Mouse (Mus musculus) kidney, adult 10 weeks (tissue): ENCODE measurements around the gene Nr2c2ap. TPM values are rescaled to one million over a fixed set of nuclear protein-coding genes. Genes with fewer than 3 reads are reported as not detected.

Experiments
- polyA plus RNA-seq: library from polyadenylated mRNA; stranded (reverse); fragments of 350-450 nt; fragmentation: Illumina TruSeq; extraction: RNeasy Lipid Tissue Mini Kit (QIAGEN cat#74804); gene quantifications from one replicate; pipeline ENCODE4 v1.2.3, GENCODE M21; 2014; ENCODE audit warnings: low read depth, low replicate concordance

The Nr2c2ap gene
- 1.2 TPM for polyA plus RNA-seq

DNA sequence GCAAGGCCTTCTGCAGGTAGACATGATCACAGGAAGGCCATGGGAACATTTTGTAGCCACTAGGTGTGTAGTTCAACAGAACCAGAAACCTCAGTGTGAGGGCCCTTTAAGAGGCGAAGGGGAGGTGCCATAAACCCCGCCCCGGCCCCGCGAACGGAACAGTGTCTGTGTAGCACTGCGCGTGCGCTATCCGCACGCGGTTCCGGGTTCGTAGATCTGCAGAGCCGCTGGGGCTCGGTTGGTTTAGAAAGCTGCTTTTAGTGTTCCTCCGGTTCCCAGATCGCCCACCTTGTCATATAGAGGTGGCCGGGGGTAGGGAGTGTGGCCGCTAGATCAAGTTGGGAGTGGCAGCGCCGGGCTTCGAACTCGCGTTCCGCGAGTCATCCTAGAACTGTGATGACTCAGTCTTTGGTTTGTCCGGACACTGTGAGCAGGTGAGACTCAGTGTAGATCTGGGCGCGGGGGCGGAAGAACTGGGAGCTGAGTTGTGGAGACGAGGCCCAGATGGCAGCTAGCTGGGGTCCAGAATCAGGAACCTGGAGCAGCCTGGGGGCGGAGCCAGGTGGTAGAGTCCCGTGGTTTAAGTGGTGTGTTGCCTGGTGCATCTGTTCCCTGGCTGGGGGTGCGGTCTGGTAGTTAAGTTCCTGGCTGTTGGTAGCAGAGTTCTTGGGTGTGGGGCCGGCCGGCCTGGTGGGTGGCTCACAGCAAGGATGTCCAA is at the start of gene Nr2c2ap:
Nr2c2ap (plus strand) TSS at position 168 of the 718 bp plus-strand sequence.

DNA sequence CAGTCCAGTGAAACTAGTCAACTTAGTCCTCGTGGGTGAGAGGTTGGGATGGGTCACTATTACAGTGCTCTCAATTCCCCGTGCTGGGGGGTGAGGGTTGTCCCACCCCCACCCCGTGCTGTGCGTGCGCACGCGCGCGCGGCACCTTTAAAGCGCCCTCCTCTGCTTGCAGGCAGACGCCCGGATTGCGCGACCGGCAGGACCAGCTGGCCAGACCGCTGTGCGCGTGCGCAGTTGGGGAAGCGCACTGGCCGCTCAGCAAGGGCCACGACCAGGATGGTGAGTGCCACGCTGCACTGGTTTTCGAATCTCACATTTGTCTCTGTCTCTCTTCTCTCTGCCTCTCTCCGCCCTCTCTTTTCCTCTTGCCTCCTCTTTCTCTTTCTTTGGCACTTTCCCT is 47.8 kb upstream of the Nr2c2ap start, which contains the start of gene Hapln4:
Hapln4 (plus strand) TSS at position 173 of the 400 bp plus-strand sequence.

DNA sequence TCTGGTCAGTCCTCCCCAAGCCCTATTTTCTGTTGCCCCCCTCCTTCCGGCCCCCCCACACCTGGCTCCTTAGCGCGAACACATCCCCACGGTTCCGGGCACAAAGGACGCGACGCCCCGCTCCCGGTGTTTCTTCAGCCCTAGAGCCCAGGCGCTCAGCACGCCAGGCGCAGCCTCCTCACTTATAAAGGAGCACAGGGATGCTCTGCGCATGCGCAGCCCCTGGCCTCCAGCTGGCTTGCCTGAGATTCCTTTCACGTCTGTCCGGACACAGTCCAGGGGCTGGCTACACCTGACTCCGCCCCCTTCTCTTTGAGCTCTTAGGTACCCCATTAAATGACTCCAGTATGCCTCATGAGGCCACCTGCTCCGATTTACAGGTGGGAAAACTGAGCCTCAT is 10.5 kb upstream of the Nr2c2ap start, which contains the start of gene Ncan:
Ncan (minus strand) TSS at position 207 of the 400 bp plus-strand sequence.

DNA sequence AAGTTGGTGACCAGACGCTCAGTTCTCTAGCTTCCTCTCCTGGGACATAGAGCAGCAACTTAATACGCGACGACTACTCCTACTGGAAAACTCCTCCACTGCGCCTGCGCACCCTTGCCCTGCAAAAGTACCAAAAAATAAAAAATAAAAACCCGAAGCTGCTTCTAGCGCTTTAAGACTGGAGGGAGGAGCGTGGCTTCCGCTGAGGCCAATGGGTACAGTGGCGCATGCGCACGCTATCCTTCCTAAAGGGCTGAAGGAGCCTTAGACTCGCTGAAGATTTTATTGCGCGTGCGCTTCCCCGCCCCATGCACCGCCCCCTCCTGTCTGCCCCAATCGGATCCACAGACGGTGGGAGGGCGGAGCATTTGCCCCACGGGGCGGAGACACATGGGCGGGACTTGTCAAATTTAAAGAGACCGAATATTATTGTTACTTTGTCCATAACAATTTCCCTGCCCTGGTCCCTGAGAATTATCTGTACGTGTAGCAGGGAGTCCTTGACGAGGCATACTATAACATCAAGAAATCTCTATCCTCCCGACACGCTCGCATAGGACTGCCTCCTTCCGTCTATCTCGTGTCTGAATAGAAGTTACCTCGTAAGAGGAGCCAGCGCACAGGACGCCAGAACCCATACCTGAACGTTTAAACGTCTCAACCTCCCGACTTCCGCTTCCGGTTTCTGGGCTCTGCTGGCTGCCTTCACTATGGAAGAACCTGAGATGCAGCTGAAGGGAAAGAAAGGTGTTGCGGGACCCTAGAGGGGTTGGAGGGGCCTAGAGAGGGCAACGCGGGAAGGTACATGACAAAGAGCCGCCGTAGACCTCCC is 8.1 kb downstream of the Nr2c2ap start, which contains the start of the genes Rfxank, Borcs8 and Mef2b:
Rfxank (minus strand) TSS at position 129 of the 832 bp plus-strand sequence.
Borcs8 (plus strand) TSS at position 474 of the 832 bp plus-strand sequence.
Mef2b (plus strand) TSS at position 686 of the 832 bp plus-strand sequence.

DNA sequence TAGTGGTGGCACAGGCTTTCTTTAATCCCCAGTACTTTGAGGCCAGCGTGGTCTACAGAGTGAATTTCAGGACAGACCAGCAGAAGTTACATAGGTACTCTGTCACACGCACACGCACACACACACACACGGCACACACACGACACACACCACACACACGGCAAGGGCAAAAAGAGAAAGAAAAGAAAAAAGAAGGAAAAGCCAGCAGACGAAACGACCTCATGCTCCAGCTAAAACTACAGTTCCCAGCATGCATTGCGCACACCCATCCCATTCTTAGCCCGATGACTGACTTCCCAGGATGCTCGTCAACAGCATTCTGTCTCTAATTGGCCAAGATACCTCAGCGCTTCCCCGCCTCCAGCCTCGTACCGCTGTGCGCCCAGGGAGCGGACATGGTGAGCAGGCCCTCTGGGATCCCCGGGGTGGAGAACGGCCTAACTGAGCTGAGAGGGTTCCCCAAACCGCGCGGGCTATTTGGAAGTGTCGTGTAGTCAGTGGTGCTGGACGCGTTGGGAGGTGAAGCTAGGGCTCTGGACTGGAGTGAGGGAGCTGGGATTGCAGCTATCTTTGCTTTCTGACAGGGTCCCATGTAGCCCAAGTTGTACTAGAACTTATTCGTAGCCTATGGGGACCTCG is 41.0 kb downstream of the Nr2c2ap start, which contains the start of gene Tmem161a:
Tmem161a (plus strand) TSS at position 314 of the 639 bp plus-strand sequence.

Other genes starting within 250 kb of the Nr2c2ap start
- not detected for gene Cilp2, start 243.6 kb upstream of the Nr2c2ap start, polyA plus RNA-seq
- not detected for gene Tssk6, start 229.1 kb upstream of the Nr2c2ap start, polyA plus RNA-seq
- gene Ndufa13, start 228.8 kb upstream of the Nr2c2ap start, polyA plus RNA-seq, result 1.2 TPM
- not detected for gene Yjefn3, start 228.6 kb upstream of the Nr2c2ap start, polyA plus RNA-seq
- 5.7 TPM for gene Gatad2a, start 134.9 kb upstream of the Nr2c2ap start, polyA plus RNA-seq
- gene Mau2, start 88.6 kb upstream of the Nr2c2ap start, polyA plus RNA-seq, result 7.8 TPM
- gene Sugp1, start 88.5 kb upstream of the Nr2c2ap start, polyA plus RNA-seq, result 4.8 TPM
- 2.3 TPM for gene Tm6sf2, start 58.4 kb upstream of the Nr2c2ap start, polyA plus RNA-seq
- not detected for gene Hapln4, start 47.9 kb upstream of the Nr2c2ap start, polyA plus RNA-seq
- not detected for gene Ncan, start 10.5 kb upstream of the Nr2c2ap start, polyA plus RNA-seq
- 0.81 TPM for gene Rfxank, start 7.8 kb downstream of the Nr2c2ap start, polyA plus RNA-seq
- gene Borcs8, start 8.2 kb downstream of the Nr2c2ap start, polyA plus RNA-seq, result 9.1 TPM
- gene Mef2b, start 8.4 kb downstream of the Nr2c2ap start, polyA plus RNA-seq, result not detected
- gene Tmem161a, start 41.0 kb downstream of the Nr2c2ap start, polyA plus RNA-seq, result 4.8 TPM
- gene Slc25a42, start 81.0 kb downstream of the Nr2c2ap start, polyA plus RNA-seq, result 4.1 TPM
- gene Sugp2, start 102.9 kb downstream of the Nr2c2ap start, polyA plus RNA-seq, result 3.2 TPM
- 0.93 TPM for gene Armc6, start 103.1 kb downstream of the Nr2c2ap start, polyA plus RNA-seq
- gene Homer3, start 151.5 kb downstream of the Nr2c2ap start, polyA plus RNA-seq, result not detected
- gene Ddx49, start 171.2 kb downstream of the Nr2c2ap start, polyA plus RNA-seq, result 2.9 TPM
- 0.65 TPM for gene Cope, start 171.2 kb downstream of the Nr2c2ap start, polyA plus RNA-seq
- not detected for gene Cers1, start 184.4 kb downstream of the Nr2c2ap start, polyA plus RNA-seq
- not detected for gene Gdf1, start 198.5 kb downstream of the Nr2c2ap start, polyA plus RNA-seq
- 1.9 TPM for gene Upf1, start 221.9 kb downstream of the Nr2c2ap start, polyA plus RNA-seq
- gene Comp, start 242.2 kb downstream of the Nr2c2ap start, polyA plus RNA-seq, result not detected